Mouse (Mus musculus) right cerebral cortex, adult 18-20 months (tissue): ENCODE results near the gene Mmab.

Experiments
- DNase-seq: peaks from one replicate; pipeline ENCODE4 v3.0.0; 2022; ENCODE audit warnings: mixed read lengths

Mmab gene

DNA sequence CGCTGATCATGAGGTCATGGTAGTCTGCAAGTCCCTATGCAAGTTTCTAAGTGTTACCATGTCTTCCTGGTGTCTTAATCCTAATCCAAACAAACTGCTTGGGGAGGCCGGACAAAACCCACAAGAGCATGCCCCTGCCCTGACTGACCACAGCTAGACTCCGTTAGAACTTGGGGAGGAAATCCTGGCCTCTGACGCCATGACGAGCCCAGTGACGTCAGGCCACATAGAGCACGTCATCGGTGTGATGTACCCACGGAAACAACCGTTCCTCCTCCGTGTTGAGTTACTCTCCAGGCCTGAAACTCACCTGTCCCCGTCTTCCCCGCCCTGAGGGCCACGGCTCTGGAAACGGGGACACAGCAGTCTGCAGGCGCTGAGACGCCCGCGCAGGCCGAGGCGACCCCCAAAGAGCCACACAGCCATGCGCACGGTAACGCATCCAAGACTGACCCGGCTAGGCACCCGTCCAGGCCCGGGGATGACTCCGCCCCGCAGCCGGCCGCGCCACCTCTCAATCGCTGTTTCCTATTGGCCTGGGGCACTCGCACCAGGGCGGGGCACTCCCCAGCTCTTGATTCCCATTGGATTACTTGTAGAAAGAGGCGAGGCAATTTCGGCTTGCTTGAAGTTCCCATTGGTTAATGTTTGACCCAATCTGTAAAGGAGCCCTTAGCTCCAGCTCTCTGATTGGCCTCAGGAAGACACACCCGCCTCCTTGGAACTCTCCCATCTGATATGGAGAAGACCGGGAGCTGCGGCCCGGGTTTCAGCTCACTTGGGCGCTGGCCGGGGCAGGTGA, at the start of gene Mmab, which contains the start of gene Mvk:
Gene Mmab (minus strand): TSS at position 495 of the 802 bp plus-strand sequence.
Gene Mvk (plus strand): TSS at position 704 of the 802 bp plus-strand sequence.
- peak; percentile 98 for DNase-seq

DNA sequence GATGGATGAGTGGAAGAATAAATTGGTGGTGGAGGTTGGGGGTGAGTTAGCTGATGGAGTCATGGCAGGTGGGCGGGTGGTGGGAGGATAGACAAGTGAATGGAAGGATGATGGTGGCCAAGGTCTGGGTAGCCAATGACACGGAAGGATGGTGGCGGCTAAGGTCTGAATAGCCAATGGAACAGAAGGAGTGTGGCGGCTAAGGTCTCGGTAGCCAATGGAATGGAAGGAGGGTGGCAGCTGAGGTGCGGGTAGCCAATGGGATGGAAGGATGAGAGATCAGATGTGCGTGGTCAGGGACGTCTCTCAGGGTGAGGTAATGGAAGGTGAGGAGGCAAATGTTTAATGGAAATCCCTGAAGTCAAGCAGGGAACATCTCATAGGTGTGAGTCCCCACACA, 46.4 kb upstream of the Mmab start:
- DNase-seq = no peak

DNA sequence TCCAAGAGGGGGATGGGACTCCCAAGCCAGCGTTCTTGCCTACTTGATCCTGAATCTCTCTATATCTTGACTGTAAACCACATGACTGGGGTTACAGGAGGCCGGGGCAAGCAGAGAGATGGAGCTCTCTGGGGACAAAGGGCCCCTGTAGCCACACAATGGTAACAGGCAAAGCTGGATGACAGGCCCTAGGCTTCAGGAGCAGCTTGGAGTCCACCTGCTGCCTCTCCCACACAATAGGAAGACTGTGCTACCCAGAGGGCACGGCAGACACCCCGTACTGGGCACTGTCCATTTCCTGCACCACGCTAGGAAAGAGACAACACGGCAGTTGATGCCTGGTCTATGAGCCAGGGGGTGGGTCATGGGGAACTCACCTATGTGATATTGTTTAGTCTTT, 45.7 kb upstream of the Mmab start:
- no peak for DNase-seq

DNA sequence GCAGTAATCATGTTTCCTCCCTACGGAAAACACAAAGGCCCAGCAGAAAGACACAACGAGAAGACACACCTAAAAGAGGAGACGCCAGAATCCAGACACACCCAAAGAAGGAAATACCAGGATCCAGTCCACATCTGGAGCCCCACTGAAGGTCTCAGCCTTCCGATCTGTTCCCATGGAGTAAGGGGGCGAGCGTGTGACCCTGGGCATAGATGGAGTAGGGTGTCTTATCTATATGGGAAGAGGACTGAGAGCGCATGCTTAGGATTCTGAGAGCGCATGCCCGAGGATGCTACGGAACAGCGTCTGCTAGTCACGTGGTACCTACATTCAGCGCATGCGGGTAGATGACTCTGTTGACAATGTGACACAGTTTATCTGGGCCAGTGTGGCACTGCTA, 41.8 kb upstream of the Mmab start:
- no peak for DNase-seq

DNA sequence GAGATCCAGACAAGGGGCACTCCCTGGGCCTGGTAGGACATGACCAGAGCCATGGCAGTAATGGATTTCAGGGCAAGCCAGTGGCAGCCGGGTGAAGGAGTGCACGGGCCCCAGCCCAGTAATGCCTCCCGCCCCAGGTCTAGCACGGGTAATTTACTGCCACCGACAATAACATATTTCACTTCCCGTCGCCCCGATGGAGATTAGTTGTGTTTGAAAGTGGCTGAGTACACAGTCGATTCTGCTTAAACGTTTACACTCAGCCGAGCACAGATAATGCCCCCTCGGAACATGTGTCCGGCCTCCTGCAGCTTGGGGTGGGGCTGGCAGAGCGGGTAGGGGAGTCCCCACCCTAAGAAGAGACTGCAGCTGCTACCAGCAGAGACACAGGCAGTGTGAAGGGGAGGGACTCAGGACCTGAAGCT, 38.7 kb upstream of the Mmab start:
- DNase-seq = no peak

DNA sequence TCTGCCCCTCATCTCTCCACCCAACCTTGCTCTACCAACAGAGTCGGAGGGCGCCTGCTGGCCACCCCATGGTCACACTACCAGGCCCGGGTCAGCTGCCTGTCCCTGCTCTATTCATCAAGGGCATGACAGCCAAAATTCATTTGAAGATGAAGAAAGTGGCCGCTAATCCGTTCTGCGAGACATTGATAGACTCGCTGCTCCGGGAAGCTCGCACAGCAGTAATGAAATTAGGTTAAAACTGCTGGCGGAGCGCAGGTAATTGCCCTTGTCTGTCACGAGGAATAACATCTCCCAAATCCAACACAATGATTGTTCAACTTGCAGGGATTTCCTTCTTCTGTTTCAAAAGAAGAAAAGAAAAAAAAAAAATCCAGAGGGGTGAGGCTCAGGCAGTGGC, 34.4 kb upstream of the Mmab start:
- DNase-seq = no peak

DNA sequence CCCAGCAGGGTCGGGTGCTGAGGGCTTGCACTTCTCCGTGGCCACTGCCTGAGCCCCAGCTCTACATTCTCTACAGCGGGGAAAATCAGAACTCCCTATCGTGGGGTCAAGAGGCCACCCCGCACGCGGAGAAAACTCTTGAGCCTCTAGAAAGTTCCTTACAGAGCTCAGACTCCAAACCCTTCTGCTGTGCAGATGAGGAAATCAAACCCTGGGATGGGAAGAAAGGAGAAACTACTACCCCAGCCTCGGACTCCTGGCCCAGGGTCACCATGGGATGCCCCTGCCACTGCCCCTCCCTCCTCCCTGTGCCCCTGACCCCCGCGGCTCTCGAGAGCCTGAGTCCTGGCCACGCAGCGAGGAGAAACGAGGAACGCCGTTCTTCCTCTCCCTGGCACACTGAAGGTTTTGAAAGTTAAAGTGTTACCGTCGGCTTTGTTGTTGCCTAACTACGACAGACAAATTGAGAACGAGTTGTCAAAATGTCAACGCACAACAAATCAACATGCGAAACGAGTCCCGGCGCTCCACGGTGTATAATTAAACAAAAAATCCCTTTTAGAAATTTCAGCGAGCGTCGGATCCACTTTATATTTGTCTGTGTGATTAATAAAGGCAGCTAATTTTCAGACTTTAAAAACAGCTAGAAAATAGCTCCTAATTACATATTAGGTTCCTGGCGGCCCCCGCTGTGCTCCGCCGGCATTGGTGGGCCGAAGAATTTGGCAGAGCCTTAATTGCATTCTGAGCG, 31.1 kb upstream of the Mmab start:
- DNase-seq = peak; percentile 33

DNA sequence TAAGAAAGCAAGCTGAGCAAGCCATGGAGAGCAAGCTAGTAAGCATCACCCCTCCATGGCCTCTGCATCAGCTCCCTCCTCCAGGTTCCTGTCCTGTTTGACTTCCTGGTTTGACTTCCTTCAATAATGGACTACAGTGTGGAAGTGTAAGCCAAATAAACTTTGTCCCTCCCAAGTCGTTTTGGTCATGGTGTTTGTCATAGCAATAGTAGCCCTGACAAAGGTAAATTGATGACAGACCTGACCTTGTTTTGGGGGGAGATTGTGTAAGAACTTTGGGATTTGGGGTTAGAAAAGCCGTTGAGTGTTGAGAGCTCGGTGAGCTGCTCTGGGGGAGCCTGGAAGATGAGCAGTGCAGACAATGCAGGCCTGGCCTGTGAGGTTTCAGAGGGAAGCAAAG, 26.5 kb upstream of the Mmab start:
- no peak for DNase-seq

DNA sequence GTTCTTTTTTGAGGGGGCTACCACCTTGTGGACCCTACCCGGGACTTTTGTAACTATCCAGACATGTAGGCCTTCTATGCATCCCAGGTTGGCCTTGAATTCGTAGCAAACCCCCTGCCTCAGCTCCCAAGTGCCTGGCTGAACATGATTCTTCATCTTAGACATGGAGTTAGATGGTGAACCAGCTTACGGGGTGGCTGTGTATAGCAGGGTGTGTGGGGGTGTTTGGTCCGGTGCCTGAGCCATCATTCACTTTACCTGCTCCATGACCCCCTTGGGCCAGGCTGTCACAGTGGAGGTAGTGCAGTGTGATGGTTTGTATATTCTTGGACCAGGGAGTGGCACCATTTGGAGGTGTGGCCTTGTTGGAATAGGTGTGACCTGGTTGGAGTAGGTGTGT, 24.1 kb upstream of the Mmab start:
- no peak for DNase-seq

DNA sequence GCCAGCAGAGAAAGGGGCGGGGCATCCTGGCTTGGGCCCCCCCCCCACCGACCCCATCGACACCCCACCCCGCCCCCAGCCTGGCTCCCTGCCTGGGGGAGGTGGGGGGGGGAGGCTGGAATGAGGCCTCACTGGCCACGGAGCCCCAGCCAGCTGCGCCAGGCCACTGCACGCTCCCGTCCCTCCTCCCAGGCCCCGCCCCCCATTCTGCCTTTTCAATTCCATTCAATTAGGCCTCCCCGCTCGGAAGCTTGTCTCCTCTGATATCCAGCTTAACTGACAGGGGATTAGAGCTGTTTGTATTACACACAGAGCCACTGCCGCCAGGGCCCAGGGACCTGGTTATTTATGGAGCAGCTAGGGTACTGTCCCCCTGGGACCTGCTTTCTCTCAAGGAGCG, 23.6 kb upstream of the Mmab start:
- DNase-seq = peak; percentile 57

DNA sequence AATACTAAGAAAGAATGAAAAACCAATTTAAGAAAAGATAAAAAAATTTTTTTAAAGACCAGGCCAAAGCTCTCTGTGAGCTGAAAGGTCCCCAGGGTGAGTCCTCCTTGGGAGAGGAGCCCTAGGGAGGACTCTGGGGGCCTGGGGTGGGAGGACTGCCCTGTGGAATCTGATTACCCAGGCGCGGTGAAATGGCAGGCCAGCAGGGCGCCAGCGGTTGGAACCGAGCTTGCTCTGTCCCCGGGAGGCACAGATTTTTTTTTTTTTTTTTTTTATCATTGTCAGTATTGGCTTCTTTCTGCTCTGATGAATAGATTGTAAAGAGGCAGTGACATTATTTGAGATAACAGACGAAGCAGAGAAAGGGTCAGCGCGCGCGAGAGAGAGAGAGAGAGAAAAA, 23.2 kb upstream of the Mmab start:
- no peak for DNase-seq

DNA sequence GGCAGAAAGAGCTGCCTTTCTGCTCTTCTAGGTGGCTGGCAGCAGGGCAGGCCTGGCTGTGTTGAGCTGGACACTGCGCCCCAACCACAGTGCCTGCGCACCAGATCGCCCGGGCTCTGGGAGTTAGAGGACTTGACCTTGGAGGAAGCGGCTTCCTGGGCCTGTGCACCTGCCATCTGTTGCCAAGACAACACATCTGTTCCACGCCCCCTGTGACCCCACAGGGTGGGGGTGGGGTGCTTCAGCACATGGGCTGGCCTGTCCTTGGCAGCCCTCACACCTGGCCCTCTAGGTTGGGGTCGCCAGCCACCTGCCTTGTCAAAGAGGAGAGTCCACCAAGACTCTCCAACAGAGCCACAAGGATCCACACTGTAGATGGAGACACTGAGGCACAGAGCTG, 21.8 kb upstream of the Mmab start:
- DNase-seq = no peak

DNA sequence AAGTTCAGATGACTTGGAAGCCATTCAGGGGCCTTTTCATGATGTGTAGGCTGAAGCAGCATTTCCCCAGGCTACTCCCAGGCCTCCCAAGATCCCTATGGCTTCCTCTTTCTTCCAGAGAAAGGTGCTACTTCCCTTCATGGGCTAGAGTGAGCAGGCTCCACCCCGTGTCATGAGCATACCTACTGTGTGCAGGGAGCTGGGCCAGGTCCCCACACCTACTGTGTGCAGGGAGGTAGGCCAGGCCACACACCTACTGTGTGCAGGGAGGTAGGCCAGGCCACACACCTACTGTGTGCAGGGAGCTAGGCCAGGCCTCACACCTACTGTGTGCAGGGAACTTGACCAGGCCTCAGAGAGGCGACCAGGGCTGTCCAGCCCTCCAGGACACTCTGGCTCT, 20.7 kb upstream of the Mmab start:
- DNase-seq = no peak

DNA sequence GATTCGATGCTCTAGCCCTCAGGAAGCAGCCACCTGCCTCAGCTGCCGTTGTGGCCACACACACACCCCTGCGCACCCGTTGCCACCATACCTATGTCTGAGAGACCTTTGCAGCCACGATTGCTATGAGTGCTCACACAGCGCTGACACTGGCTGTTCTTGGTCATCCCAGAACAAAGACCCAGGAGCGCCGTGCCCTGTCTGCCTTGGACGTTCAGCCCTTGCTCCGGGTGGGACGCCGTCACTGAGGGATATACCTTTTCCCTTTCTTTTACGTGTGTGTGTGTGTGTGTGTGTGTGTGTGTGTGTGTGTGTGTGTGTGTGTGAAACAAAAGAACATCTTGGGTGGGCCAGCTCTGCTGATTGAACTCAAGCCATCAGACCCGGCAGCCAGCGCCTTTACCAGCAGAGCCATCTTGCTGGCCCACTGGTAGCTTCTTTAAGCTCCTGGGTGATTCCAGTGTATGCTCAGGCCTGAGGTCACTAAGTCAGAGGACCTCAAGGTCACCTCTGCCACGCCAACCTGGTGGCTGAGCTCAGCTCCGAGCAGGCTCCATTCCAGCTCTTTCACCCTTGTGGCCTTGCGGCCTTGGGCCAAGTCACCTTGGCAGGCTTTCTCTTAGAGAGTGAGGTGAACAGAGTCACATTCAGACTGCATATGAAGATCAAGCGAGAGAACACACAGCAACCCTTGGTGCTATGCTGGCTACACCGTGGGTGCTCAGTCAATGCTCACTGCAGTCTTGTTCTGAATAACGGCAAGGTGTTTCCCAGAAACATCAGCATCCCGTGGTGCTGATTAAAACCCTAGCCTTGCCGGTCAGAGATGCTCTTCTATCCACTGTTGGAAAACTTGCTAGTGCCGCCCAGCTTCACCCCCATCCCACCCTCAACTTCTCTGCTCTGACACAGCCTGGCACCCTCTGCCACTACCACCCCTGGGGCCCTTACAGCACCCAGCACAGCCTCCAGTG, 18.5 kb upstream of the Mmab start:
- DNase-seq = no peak

DNA sequence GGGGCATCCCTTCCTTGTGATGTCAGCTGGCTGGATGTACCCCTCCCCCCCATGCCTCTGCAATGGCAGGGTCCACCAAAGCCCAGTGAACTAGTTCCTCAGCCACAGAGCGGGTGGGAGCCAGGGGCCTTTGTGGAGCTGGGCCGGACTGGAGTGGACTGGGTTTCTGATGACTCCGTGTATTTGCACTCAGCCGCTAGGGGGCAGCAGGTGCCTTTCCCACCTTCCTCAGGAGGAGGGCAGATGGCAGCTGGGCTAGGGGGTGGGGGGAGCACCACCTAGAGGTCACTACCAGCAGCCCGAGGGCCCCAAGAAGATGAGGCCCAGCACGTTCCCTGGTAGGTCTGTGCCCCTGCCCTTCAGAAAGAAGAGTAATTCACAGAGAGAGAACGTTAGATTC, 17.4 kb upstream of the Mmab start:
- DNase-seq = peak; percentile 79

DNA sequence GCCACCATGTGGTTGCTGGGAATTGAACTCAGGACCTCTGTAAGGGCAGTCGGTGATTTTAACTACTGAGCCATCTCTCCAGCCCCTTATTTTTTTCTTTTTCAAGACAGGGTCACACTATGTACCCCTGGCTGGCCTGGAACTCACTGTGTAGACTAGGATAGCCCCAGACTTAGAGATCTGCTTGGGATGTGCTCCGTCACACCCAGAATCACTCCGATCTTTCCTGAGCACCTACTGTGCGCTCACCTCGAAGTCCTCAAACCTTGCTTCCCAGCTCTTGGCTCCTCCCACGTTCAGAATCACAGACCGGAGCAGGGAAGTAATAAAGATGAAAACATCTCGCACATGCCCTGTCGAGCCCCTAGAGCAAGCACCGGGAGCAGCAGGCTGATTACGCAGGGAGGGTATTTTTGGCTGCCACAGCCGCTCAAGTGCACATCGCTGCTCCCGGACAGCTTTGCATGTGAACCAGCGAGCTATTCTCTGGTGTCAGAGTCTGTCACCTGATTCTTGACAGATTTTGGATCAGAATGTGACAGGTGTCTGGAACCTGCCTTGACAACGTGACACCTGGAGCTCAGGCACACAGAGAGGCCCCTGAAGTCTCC, 13.2 kb upstream of the Mmab start:
- no peak for DNase-seq

DNA sequence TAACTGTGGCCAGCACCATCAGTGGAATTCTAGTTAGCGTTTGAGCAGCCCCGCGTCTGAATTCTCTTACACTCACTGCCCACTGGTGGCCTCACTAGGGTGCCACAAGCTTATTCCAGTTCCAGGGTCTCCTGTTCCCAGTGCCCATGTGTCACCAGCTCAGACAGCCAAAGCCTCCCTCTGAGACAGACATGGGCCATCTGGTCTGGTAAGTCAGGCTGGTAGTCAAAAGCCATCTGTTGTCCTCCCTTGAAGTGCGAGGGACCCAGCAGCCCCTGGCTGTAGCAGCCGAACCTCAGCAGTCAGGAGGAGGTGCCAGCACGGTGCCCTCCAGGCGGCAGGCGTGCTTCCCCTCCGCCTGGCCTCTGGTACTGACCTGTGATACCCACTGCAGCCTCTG, 12.4 kb upstream of the Mmab start:
- no peak for DNase-seq

DNA sequence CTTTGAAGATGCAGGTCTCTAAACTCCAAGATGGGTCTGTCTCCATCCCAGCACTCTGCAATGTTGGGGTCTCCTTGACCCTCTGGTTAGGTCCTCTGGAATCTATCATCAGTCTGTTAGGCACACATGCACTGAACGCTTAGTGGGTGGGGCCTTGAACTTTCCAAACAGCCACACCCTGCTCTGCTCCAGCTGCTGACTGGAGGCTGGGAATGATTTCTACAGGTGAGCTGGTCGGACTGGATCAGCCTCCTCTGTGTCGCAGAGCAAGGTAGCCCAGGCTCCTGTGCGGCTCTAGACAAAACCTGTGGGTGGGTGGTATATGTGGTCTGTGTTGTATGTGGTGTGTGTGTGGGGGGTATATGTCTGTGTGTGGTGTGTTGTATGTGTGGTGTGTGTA, 5.2 kb upstream of the Mmab start:
- DNase-seq = no peak

DNA sequence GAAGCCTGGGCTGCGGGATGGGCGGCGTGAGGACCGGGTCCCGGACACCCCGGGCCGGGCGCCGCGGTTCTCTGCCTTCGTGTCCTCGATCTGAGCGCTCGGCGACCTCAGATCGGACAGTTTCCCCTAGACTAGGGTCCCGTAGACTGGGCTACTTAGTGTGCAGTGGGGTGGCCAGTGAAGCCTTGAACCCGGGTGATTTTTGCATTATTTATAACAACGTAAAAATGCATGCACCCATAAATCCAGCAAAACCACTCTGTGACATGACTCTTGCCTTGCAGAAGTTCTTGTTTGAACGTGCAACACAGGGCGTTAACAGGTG, 470 bp upstream of the Mmab start:
- DNase-seq = no peak

DNA sequence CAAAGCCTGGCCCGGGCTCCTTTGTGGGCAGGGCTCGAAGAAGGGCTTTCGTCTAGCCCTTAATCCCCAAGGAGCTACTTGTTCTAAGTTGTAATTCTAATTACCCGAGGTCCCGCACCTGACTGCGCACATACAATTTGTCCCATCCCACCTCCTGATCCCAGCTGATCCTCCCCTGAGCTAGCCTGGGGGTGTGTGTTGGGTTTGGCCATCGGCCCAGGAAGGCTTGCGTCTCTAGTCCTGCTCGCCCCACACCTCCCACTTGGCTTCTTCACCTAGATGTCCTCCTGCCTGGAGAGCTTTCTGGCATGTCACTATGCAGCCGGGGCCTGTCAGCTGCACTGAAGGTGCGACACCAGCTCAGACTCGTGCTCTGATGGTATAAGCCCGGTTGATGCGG, 8.3 kb downstream of the Mmab start:
- DNase-seq = no peak

DNA sequence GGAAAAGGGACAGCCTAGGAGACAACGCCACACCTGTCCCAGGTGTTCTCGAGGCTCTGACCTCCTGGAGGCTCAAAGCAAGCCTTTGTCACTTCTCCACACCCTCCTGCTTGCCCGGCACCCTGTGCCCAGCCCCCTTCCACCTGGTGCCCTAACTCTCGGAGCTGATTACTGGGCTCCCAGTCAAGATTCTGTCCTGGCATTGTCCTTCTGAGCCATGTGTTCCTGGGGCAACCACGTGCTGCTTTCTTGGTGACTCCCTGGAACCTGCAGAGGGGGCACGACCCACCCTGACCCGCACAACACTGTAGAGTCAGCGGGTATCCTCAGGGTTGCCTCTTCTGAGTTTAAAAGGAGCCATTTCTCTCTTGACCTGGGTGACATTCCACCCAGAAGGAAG, 9.5 kb downstream of the Mmab start:
- DNase-seq = no peak

DNA sequence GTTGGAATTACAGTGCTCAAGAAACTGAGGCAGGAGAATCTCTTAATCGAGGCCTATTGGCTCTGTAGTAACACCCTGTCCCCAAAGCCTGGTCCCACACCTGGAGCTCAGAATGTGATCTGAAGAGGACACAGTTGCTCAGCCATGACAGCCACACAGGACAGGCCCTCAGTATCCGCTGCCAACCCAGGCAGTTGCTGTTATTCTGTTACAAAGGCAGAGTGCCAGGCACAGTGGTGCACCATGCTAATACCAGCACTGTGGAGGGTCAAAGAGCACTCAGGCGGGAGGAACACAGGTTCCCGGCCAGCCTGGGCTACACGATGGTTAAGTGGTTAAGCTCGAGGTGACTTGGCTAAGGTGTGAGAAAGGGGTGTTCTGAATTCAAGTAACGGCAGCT, 14.1 kb downstream of the Mmab start:
- DNase-seq = no peak

DNA sequence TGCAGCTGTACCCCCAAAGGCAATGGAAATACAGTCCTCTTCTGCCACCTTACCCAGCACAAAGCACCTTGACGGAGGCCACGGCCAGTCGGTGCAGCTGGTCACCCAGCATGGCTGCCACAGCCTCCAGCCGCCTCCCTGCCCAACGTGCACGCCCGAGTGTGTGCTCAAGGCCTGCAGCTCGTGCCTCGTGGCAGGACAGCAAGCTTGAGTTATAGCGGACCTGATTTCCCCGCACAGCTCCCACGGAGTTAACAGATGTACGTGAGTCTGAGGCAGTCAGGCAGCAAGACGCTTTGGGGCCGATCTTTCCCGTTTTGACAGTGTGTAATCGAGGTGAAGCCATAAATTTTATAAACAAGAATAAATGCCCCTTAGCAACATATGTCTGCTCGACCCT, 15.2 kb downstream of the Mmab start:
- no peak for DNase-seq
